Mouse (Mus musculus) megakaryocyte, embryonic 14.5 days (primary cell): Measurements from ENCODE around the gene Ifne. TPM values are rescaled to one million over a fixed set of nuclear protein-coding genes. Genes with fewer than 3 reads are reported as not detected.

Source experiments
- H3K27me3 ChIP-seq: replicated peaks from 2 replicates; pipeline ENCODE3; 2012; ENCODE audit warnings: inconsistent platforms
- H3K36me3 ChIP-seq: replicated peaks from 2 replicates; pipeline ENCODE3; 2012; ENCODE audit warnings: low read length, inconsistent platforms, mixed read lengths
- H3K4me1 ChIP-seq: 2 replicates; pipeline ENCODE4 v1.6.1; 2012; ENCODE audit warnings: inconsistent platforms
- H3K4me3 ChIP-seq: replicated peaks from 2 replicates; pipeline ENCODE3; 2012; ENCODE audit warnings: moderate library complexity, mild to moderate bottlenecking, inconsistent platforms
- H3K9me3 ChIP-seq: 2 replicates; pipeline ENCODE4 v1.6.1; 2012; ENCODE audit warnings: inconsistent platforms
- FLI1 ChIP-seq: IDR thresholded peaks from 2 replicates; pipeline ENCODE4 v1.6.1; 2012; ENCODE audit warnings: low read length, inconsistent platforms, mixed read lengths
- GATA1 ChIP-seq: IDR thresholded peaks from 3 replicates; pipeline ENCODE4 v1.6.1; 2012; ENCODE audit warnings: mixed read lengths, low read length, inconsistent platforms, borderline replicate concordance
- polyA plus RNA-seq: library from polyadenylated mRNA; stranded (reverse); fragments of >175 nt; gene quantifications from 2 replicates; pipeline ENCODE4 v1.2.3, GENCODE M21; 2012; ENCODE audit warnings: low replicate concordance; ENCODE audit not compliant: insufficient read depth

Gene Ifne
- not detected in 2 replicates for polyA plus RNA-seq

DNA sequence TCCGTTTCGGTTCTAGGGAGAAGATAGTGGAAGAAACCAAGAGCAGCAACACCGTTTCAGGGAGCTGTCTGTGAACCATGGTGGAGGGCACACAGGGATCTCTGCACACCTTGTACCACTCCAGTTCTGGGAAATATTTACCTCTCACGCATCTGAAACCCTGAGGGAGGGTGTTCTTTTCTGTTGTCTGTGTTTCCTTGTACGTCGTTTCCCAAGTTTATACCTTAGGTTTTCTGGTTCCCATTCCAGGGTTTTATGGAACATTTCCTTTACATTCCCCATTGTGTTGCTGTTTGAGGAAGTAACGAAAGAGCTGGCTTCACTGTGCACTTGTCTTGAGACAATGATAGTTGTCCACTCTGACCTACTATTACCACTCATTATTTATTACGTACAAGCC lies at the start of gene Ifne:
Ifne (minus strand) TSS at position 101 of the 400 bp plus-strand sequence.
- Histone ChIP-seq H3K4me1 (peaks cover 61% of the 10 kb centered on the region), H3K4me3 (no peak within 1 kb of the TSS), H3K27me3 (no peaks in the 10 kb centered on the region), H3K36me3 (no peaks in the 10 kb centered on the region), H3K9me3 (no peaks in the 10 kb centered on the region)
- no peak for TF ChIP-seq GATA1
- no peak for TF ChIP-seq FLI1

DNA sequence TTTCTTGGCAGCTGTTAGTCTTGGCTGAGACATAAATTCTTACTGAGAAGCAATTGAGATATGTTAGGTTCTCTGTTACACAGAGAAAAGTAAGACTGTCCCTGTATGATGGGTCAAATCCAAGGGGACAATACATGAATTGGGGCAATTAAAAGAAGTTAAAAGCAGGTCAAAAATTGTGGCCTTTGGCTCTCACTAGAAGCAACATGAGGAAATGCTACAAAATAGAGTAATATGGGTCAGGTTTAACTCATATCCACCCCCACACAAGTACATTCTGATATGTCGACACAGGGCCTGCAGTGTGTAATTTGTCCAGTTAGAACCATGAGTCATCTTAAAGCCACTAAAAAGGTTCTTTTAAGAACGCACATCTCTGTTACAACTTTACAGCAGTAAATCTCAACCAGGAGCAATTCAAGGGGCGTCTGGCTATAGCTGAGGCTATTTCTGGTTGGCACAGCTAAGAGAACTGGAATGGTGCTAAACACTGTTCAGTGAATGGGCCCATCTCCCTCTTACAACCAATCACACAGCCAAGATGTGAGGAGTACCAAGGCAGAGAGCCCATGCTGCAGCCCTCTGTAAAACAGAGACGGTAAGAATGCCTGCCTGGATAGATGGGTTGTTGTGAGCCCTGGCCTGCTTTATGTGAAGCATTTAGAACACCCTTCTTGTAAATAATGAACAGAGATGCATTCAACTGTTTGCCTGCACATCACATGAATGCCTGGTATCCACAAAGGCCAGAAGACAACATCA lies 48.5 kb upstream of the Ifne start:
- Histone ChIP-seq H3K4me1 (peaks cover 26% of the 10 kb centered on the region), H3K9me3 (peaks cover 14% of the 10 kb centered on the region), H3K27me3 (no peaks in the 10 kb centered on the region), H3K36me3 (peaks cover 66% of the 10 kb centered on the region), H3K4me3 (no peak overlapping the region)
- TF ChIP-seq GATA1 (no peak), FLI1 (no peak)

DNA sequence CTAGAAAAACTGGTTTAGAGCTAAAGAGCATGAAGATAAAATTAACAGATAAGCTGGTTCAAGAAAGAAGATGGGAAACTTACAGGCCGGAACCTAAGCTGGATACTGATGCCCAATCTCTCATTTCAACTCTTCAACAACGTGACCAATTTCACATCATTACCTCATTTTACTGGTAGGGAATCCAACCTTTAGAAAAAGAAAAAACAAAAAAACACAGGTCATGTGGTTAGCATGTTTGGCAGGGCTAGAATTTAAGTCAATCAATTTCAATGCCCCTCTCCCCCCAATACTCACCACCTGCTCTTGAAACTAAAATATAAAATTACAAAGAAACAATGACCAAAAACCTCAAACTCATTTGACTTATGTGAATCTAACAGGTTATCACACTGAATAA lies 47.8 kb upstream of the Ifne start:
- Histone ChIP-seq H3K9me3 (peaks cover 14% of the 10 kb centered on the region), H3K27me3 (no peaks in the 10 kb centered on the region), H3K4me3 (no peak overlapping the region), H3K4me1 (peaks cover 26% of the 10 kb centered on the region), H3K36me3 (peaks cover 72% of the 10 kb centered on the region)
- no peak for TF ChIP-seq GATA1
- TF ChIP-seq FLI1, result no peak

DNA sequence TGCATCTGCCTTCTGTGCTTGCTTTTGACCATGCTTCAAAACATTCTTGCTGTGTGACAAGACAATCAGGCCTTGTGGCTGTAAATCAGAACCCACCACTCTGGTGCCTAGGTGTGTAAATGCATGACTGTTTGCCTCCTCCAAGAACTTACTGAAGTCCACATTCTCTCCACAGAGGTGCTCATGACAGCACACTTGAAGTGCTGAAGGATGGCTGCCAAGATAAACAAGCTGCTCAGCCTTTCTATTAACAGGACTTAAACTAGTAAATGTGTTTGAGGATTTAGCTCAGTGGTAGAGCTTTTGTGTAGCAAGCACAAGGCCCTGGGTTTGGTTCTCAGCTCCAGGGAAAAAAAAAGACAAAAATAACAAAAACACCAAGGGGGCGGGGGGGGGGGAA lies 46.6 kb upstream of the Ifne start:
- Histone ChIP-seq H3K27me3 (no peaks in the 10 kb centered on the region), H3K4me3 (no peak overlapping the region), H3K4me1 (peaks cover 21% of the 10 kb centered on the region), H3K36me3 (peaks cover 81% of the 10 kb centered on the region), H3K9me3 (peaks cover 14% of the 10 kb centered on the region)
- TF ChIP-seq GATA1 (no peak), FLI1 (no peak)

DNA sequence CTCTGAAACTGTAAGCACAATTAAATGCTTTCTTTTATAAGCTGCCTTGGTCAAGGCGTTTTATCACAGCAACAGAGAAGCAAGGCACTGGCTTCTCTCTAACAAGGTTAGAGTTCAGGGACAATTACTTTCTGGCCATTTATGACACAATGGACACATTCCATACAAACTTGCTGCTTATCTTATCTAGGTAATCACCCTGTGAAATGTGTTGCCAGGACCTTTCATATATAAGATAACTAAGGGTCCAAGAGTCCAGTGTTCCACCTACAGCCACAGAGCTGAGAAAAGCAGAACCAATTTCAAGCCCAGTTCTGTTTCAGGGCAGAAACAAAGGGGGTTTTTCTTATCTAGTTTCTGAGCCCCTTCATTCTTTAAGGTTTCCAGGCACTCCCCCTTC lies 46.1 kb upstream of the Ifne start:
- peaks cover 85% of the 10 kb centered on the region for H3K36me3 ChIP-seq

DNA sequence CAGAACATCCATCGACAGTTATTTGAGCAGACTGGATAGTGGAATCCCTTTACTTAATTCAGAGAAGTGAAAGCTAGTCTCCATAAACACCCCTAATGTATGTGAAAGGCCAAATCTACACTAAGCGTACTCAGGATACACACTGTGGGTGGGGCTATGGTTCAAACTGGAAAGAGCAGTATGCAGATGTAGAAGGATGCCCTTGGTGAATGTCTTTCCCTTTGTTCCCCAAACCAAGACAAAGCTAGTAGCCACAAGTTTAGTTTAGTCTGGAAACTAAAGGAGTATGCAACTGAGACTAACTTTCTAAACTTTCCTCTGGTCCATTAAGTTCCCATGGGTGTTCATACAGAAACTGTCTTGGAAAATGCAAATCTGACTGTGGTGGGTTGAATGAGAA lies 45.5 kb upstream of the Ifne start:
- TF ChIP-seq FLI1 (no peak), GATA1 (no peak)
- Histone ChIP-seq H3K9me3 (peaks cover 14% of the 10 kb centered on the region), H3K4me3 (no peak overlapping the region), H3K4me1 (peaks cover 16% of the 10 kb centered on the region), H3K36me3 (peaks cover 92% of the 10 kb centered on the region), H3K27me3 (no peaks in the 10 kb centered on the region)

More for the DNA sequence above, 46.1 kb upstream of the Ifne start:
- no peaks in the 10 kb centered on the region for H3K27me3 ChIP-seq
- no peak overlapping the region for H3K4me3 ChIP-seq
- TF ChIP-seq FLI1, result no peak
- TF ChIP-seq GATA1, result no peak
- peaks cover 14% of the 10 kb centered on the region for H3K9me3 ChIP-seq
- H3K4me1 ChIP-seq, result peaks cover 18% of the 10 kb centered on the region

DNA sequence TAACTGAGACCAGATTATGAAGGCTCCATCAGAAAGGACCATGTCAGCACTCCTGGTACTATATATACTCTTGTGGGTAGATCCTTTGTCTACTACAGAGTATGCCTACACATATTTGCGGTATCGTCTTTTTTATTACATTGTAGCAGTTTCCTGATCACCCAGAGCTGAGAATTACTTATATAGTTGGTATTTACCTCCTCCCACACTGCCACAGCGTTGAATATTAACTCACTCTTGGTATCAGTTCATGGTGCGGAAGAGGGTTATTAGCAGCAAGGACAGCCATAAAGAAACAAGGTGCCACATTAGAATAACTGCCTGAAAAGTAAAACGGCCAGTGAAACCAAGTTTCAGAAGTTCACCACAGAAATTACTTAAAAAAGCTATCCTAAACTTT lies 41.3 kb upstream of the Ifne start:
- peaks cover 10% of the 10 kb centered on the region for H3K9me3 ChIP-seq
- TF ChIP-seq FLI1 (no peak), GATA1 (no peak)
- peaks cover 13% of the 10 kb centered on the region for H3K4me1 ChIP-seq
- peaks cover 84% of the 10 kb centered on the region for H3K36me3 ChIP-seq
- H3K4me3 ChIP-seq, result no peak overlapping the region
- H3K27me3 ChIP-seq, result no peaks in the 10 kb centered on the region

DNA sequence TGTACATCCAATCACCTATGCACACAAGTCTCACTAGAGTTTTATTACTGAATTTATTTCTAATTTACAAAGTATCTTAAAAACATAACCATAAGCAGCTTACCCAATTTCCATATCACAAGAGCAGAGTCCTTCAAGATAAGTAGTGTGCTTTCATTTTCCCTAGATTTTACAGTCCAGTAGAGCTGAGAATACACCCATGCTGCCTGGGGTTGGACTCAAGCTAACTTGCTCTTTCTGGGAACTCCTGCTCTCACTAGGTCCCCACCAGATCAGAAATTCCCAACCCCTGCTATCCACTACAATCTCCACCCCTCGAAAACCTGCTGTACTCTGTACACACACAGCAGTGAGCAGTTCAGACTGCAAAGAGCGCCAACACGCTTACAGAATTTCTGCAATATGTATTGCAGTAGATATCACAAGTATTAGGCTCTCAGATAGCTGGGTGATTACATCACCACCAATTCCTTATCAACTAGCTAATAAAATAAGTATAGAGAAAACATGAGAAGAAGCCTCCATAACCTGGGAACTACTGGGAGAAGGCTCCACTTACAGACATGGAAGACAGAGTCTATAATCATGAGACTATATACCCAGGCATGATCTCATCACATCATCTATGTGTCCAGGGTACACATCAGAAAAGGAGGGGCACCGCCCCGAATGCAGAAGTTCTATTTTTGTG lies 37.9 kb upstream of the Ifne start:
- no peaks in the 10 kb centered on the region for H3K27me3 ChIP-seq

DNA sequence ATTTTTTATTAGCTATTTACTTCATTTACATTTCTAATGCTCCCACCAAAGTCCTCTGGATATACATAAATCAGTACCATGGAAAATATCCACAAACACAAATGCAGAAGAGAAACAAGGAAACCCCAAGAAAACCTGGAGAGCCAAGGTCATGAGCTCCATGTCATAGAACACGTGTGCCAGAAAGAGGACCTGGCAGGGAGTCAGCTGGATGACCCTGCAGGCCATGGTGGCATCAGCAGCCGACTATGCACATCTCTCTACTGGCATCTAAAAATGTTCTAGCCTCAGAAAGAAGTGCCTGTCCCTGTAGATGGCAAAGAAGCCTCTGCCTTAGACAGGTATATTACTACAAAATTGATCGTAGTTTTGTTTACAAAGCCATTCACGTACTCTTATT lies 36.3 kb upstream of the Ifne start:
- Histone ChIP-seq H3K36me3 (peaks cover 69% of the 10 kb centered on the region), H3K9me3 (no peaks in the 10 kb centered on the region), H3K4me3 (no peak overlapping the region), H3K27me3 (no peaks in the 10 kb centered on the region), H3K4me1 (peaks cover 46% of the 10 kb centered on the region)
- no peak for TF ChIP-seq GATA1
- no peak for TF ChIP-seq FLI1

More for the DNA sequence above, 37.9 kb upstream of the Ifne start:
- Histone ChIP-seq H3K4me3 (no peak overlapping the region), H3K9me3 (no peaks in the 10 kb centered on the region), H3K4me1 (peaks cover 38% of the 10 kb centered on the region), H3K36me3 (peaks cover 73% of the 10 kb centered on the region)
- TF ChIP-seq FLI1 (no peak), GATA1 (no peak)

DNA sequence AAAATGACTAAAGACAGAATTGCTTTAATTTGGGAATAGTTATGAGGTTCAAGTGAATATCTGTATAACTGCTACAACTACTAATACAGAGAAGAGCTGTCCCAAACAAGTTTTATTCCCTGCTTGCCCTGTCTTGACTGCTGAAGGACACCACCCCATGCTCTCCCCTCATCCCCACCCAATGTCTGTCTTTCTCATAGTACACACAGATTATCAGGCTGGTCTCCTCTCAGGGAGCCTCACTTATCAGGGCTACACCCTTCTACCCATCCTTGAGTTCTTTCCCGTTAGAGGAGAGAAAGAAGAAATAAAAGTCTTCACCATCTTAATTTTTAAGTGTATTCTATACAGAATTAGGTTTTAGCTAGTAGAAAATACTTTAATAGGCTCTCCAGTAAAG lies 34.0 kb upstream of the Ifne start:
- Histone ChIP-seq H3K4me3 (no peak overlapping the region), H3K4me1 (peaks cover 48% of the 10 kb centered on the region), H3K36me3 (peaks cover 73% of the 10 kb centered on the region), H3K9me3 (no peaks in the 10 kb centered on the region), H3K27me3 (no peaks in the 10 kb centered on the region)
- TF ChIP-seq GATA1 (no peak), FLI1 (no peak)
